Mouse (Mus musculus) erythroid progenitor cell, adult 5-6 weeks (primary cell): Measurements from ENCODE around the gene Cope. TPM values are rescaled to one million over a fixed set of nuclear protein-coding genes. Genes with fewer than 3 reads are reported as not detected.
A peak's percentile ranks its signal among the peaks of the same experiment; 100 is the strongest.

ENCODE experiments used
- ATAC-seq: replicated peaks from 2 replicates; pipeline ENCODE4 v1.8.0; 2016; ENCODE audit warnings: moderate number of reproducible peaks, mild to moderate bottlenecking, moderate TSS enrichment, inconsistent platforms; ENCODE audit not compliant: poor library complexity, low FRiP score, severe bottlenecking
- total RNA-seq, 2 experiments: library from RNA; stranded (forward) in 1 of 2; stranded (reverse) in 1 of 2; fragments of 150-400 nt in 1 of 2; fragments of 186-747, 209-891 nt in 1 of 2; gene quantifications; 2 replicates each; pipeline versions ENCODE4 v1.2.3 to v1.2.4; 2015 to 2017; ENCODE audit warnings: low replicate concordance in 2 of 2

Cope gene
- total RNA-seq, 2 experiments from 2014 or later, result 16.7 to 122 TPM

DNA sequence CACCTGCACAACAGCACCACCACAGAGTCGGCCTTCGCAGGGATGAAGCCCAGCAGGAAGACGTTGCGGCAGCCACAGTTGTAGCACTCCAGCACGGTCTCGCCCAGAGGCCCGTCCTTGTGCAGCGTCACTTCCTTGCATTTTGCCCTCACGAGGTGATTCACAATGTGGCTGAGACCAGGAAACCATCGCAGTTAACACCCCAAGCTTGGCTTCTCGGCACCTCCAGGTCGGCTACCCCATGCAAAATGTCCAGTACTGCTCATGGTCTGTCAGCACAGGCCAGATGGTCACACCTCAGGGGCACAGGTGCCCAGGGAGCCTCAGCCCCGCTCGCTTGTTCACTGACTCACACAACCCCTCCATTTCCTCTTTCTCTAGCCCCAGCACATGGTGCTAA, 39.7 kb downstream of the Cope start:
- ATAC-seq, result no peak

- ATAC-seq, result no peak
These were observed 40.8 kb downstream of the Cope start for GRCm38 (mm10) chr8:70343076-70343475.

DNA sequence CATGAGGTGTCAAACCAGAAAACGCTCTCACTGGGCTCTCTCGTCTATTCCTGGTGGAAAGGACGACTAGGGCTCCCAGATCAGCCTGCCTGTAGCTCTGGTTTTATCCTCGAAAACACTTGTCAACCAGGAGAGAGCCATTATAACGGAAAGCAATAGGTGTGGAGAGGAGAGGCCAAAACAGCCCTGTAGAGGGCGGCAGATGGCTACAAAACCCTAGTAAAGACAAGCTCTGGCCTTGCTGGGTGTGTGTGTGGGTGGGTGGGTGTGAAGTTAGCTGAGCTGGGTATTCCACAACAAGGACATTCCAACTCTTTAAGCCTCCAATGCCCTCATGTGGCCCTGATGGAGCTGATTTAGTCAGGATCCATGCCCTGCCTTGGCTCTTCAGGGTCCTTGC, 41.4 kb downstream of the Cope start:
- ATAC-seq, result peak; percentile 44

DNA sequence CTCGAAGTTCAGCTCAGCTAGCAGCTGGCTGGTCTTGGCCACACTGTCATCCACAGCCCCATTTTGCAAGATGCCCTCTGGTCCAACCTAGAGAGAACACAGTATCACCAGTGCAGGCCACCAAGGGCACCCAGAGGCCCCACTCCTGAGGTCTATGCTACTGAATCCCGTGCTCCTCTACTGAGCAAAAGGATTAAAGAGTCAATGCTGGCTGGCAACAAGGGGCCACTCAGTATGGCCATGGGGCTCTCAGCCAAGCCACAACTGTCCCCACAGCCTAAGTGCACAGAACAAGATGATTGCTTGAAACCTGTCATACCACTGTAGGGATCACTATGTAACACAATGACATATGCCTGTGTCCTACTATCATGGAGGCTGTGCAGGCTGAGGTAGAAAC, 42.0 kb downstream of the Cope start:
- ATAC-seq, result no peak

DNA sequence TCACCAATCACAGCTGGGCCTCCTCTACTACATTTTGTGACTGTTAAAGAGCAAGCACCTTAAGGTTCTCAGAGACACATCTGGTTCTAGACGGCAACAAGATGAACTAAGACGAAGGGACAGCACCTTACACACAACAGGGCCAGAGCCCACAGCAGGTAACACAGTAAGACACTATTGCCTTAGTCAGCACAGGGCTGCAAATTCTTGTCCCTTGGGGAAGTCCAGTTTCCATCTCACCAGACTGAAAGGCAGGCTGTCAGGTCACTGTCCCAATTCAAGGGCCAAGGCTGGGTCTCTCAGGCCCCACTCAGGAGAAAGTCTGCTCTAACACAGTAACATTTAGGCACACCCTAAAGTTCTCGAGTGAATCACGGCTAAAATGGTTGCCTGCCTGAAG, 45.1 kb downstream of the Cope start:
- no peak for ATAC-seq

- no peak for ATAC-seq
These were observed 45.6 kb downstream of the Cope start for GRCm38 (mm10) chr8:70347860-70348420.

GRCm38 (mm10) chr8:70351035-70351999, 49.0 kb downstream of the Cope start:
- ATAC-seq, result no peak; the same call in 1 of the 2 replicates

- no peak for ATAC-seq
These were observed 49.7 kb downstream of the Cope start for GRCm38 (mm10) chr8:70352000-70352384.

GRCm38 (mm10) chr8:70352657-70353151, 50.4 kb downstream of the Cope start:
- ATAC-seq, result peak; percentile 18; the same call in 1 of the 2 replicates

GRCm38 (mm10) chr8:70353194-70353817, 51.0 kb downstream of the Cope start, which contains the start of gene Upf1:
Upf1 (minus strand) TSS chr8:70353278.
- peak; percentile 81 for ATAC-seq

DNA sequence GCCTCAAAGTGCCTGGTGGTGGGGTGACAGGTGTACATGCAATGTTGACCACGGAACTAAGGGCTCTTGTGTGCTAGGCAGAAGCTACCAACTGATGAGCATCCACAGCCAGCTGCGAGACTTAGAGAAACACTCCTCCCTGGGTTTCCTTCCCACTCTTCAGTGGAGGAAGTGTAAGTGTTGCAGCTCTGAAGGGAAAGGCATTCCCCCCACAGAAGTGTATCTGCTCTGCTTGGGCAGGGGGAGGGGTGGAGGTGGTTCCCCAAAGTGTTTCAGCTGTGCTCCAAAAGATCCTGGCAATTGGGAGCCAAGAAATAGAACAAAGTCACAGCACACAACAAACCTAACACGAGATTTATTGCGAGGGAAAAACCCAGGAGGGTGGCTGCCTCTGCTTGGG, 51.7 kb downstream of the Cope start:
- ATAC-seq, result no peak

GRCm38 (mm10) chr8:70356111-70356510, 53.8 kb downstream of the Cope start:
- ATAC-seq, result peak; percentile 50

GRCm38 (mm10) chr8:70359411-70359810, 57.1 kb downstream of the Cope start:
- no peak for ATAC-seq

GRCm38 (mm10) chr8:70360769-70361168, 58.5 kb downstream of the Cope start:
- peak; percentile 60; the same call in 1 of the 2 replicates for ATAC-seq

GRCm38 (mm10) chr8:70361484-70362032, 59.2 kb downstream of the Cope start:
- ATAC-seq, result no peak

Other genes with a start within 250 kb of the Cope start
- 1.3 TPM in 1 of 2 replicates, not detected in the other for gene Tm6sf2, start 229.6 kb upstream of the Cope start, total RNA-seq (2015; ENCODE audit: low replicate concordance)
- not detected in 2 replicates for gene Tm6sf2, start 229.6 kb upstream of the Cope start, total RNA-seq (2017; ENCODE audit: low replicate concordance)
- gene Hapln4, start 219.1 kb upstream of the Cope start, total RNA-seq (2015; ENCODE audit: low replicate concordance), result not detected in 2 replicates
- gene Hapln4, start 219.1 kb upstream of the Cope start, total RNA-seq (2017; ENCODE audit: low replicate concordance), result not detected in 2 replicates
- gene Ncan, start 181.6 kb upstream of the Cope start, total RNA-seq (2015; ENCODE audit: low replicate concordance), result not detected in 2 replicates
- gene Ncan, start 181.6 kb upstream of the Cope start, total RNA-seq (2017; ENCODE audit: low replicate concordance), result not detected in 2 replicates
- 8.3 TPM in 1 of 2 replicates, not detected in the other for gene Nr2c2ap, start 171.2 kb upstream of the Cope start, total RNA-seq (2015; ENCODE audit: low replicate concordance)
- gene Nr2c2ap, start 171.2 kb upstream of the Cope start, total RNA-seq (2017; ENCODE audit: low replicate concordance), result 2.3 TPM in 1 of 2 replicates, not detected in the other
- 5.8 and 16.3 TPM in 2 replicates for gene Rfxank, start 163.4 kb upstream of the Cope start, total RNA-seq (2015; ENCODE audit: low replicate concordance)
- gene Rfxank, start 163.4 kb upstream of the Cope start, total RNA-seq (2017; ENCODE audit: low replicate concordance), result 2.3 and 4.9 TPM in 2 replicates
- gene Borcs8, start 163.0 kb upstream of the Cope start, total RNA-seq (2015; ENCODE audit: low replicate concordance), result 18.7 and 20.5 TPM in 2 replicates
- gene Borcs8, start 163.0 kb upstream of the Cope start, total RNA-seq (2017; ENCODE audit: low replicate concordance), result 17.3 and 24.7 TPM in 2 replicates
- gene Mef2b, start 162.8 kb upstream of the Cope start, total RNA-seq (2015; ENCODE audit: low replicate concordance), result not detected in 2 replicates
- gene Mef2b, start 162.8 kb upstream of the Cope start, total RNA-seq (2017; ENCODE audit: low replicate concordance), result not detected in 2 replicates
- 2.9 and 14.1 TPM in 2 replicates for gene Tmem161a, start 130.2 kb upstream of the Cope start, total RNA-seq (2015; ENCODE audit: low replicate concordance)
- gene Tmem161a, start 130.2 kb upstream of the Cope start, total RNA-seq (2017; ENCODE audit: low replicate concordance), result 4.9 and 6.5 TPM in 2 replicates
- gene Slc25a42, start 90.2 kb upstream of the Cope start, total RNA-seq (2015; ENCODE audit: low replicate concordance), result 30.6 and 35.3 TPM in 2 replicates
- 16.2 and 24.4 TPM in 2 replicates for gene Slc25a42, start 90.2 kb upstream of the Cope start, total RNA-seq (2017; ENCODE audit: low replicate concordance)
- gene Sugp2, start 68.3 kb upstream of the Cope start, total RNA-seq (2015; ENCODE audit: low replicate concordance), result 36.8 and 49.0 TPM in 2 replicates
- 51.5 and 60.7 TPM in 2 replicates for gene Sugp2, start 68.3 kb upstream of the Cope start, total RNA-seq (2017; ENCODE audit: low replicate concordance)
- gene Armc6, start 68.1 kb upstream of the Cope start, total RNA-seq (2015; ENCODE audit: low replicate concordance), result 15.1 and 26.4 TPM in 2 replicates
- 5.1 TPM in 1 of 2 replicates, not detected in the other for gene Armc6, start 68.1 kb upstream of the Cope start, total RNA-seq (2017; ENCODE audit: low replicate concordance)
- 1.3 TPM in 1 of 2 replicates, not detected in the other for gene Homer3, start 19.7 kb upstream of the Cope start, total RNA-seq (2015; ENCODE audit: low replicate concordance)
- gene Homer3, start 19.7 kb upstream of the Cope start, total RNA-seq (2017; ENCODE audit: low replicate concordance), result not detected in 2 replicates
- gene Ddx49, start within 50 bp of the Cope start, total RNA-seq (2015; ENCODE audit: low replicate concordance), result 2.5 and 9.2 TPM in 2 replicates
- 12.5 and 30.4 TPM in 2 replicates for gene Ddx49, start within 50 bp of the Cope start, total RNA-seq (2017; ENCODE audit: low replicate concordance)
- gene Cers1, start 13.3 kb downstream of the Cope start, total RNA-seq (2015; ENCODE audit: low replicate concordance), result not detected in 2 replicates
- gene Cers1, start 13.3 kb downstream of the Cope start, total RNA-seq (2017; ENCODE audit: low replicate concordance), result not detected in 2 replicates
- not detected in 2 replicates for gene Gdf1, start 27.3 kb downstream of the Cope start, total RNA-seq (2015; ENCODE audit: low replicate concordance)
- gene Gdf1, start 27.3 kb downstream of the Cope start, total RNA-seq (2017; ENCODE audit: low replicate concordance), result not detected in 2 replicates
- gene Upf1, start 50.8 kb downstream of the Cope start, total RNA-seq (2015; ENCODE audit: low replicate concordance), result 18.4 and 20.2 TPM in 2 replicates
- 32.5 and 43.9 TPM in 2 replicates for gene Upf1, start 50.8 kb downstream of the Cope start, total RNA-seq (2017; ENCODE audit: low replicate concordance)
- not detected in 2 replicates for gene Comp, start 71.0 kb downstream of the Cope start, total RNA-seq (2015; ENCODE audit: low replicate concordance)
- gene Comp, start 71.0 kb downstream of the Cope start, total RNA-seq (2017; ENCODE audit: low replicate concordance), result 0.39 TPM in 1 of 2 replicates, not detected in the other
- gene Crtc1, start 137.1 kb downstream of the Cope start, total RNA-seq (2015; ENCODE audit: low replicate concordance), result 3.8 and 8.6 TPM in 2 replicates
- 0.64 and 2.3 TPM in 2 replicates for gene Crtc1, start 137.1 kb downstream of the Cope start, total RNA-seq (2017; ENCODE audit: low replicate concordance)
- gene Klhl26, start 174.4 kb downstream of the Cope start, total RNA-seq (2015; ENCODE audit: low replicate concordance), result 5.0 and 10.1 TPM in 2 replicates
- gene Klhl26, start 174.4 kb downstream of the Cope start, total RNA-seq (2017; ENCODE audit: low replicate concordance), result 4.0 and 5.1 TPM in 2 replicates
- gene Tmem59l, start 184.8 kb downstream of the Cope start, total RNA-seq (2015; ENCODE audit: low replicate concordance), result 3.2 TPM in 1 of 2 replicates, not detected in the other
- gene Tmem59l, start 184.8 kb downstream of the Cope start, total RNA-seq (2017; ENCODE audit: low replicate concordance), result not detected in 2 replicates
- not detected in 2 replicates for gene Crlf1, start 190.6 kb downstream of the Cope start, total RNA-seq (2015; ENCODE audit: low replicate concordance)
- 1.4 TPM in 1 of 2 replicates, not detected in the other for gene Crlf1, start 190.6 kb downstream of the Cope start, total RNA-seq (2017; ENCODE audit: low replicate concordance)
- 22.3 TPM in 1 of 2 replicates, not detected in the other for gene Rex1bd, start 204.2 kb downstream of the Cope start, total RNA-seq (2015; ENCODE audit: low replicate concordance)
- 17.8 and 19.6 TPM in 2 replicates for gene Rex1bd, start 204.2 kb downstream of the Cope start, total RNA-seq (2017; ENCODE audit: low replicate concordance)
- 1,194 and 1,251 TPM in 2 replicates for gene Uba52, start 208.3 kb downstream of the Cope start, total RNA-seq (2015; ENCODE audit: low replicate concordance)
- gene Uba52, start 208.3 kb downstream of the Cope start, total RNA-seq (2017; ENCODE audit: low replicate concordance), result 418 and 1,480 TPM in 2 replicates
- 28.9 and 45.8 TPM in 2 replicates for gene Fkbp8, start 225.2 kb downstream of the Cope start, total RNA-seq (2015; ENCODE audit: low replicate concordance)
- gene Fkbp8, start 225.2 kb downstream of the Cope start, total RNA-seq (2017; ENCODE audit: low replicate concordance), result 74.7 and 94.6 TPM in 2 replicates
- 27.8 and 34.4 TPM in 2 replicates for gene Kxd1, start 225.4 kb downstream of the Cope start, total RNA-seq (2015; ENCODE audit: low replicate concordance)
- 11.8 and 14.4 TPM in 2 replicates for gene Kxd1, start 225.4 kb downstream of the Cope start, total RNA-seq (2017; ENCODE audit: low replicate concordance)
- gene Ell, start 236.9 kb downstream of the Cope start, total RNA-seq (2015; ENCODE audit: low replicate concordance), result 10.5 and 22.3 TPM in 2 replicates
- gene Ell, start 236.9 kb downstream of the Cope start, total RNA-seq (2017; ENCODE audit: low replicate concordance), result 2.8 and 15.5 TPM in 2 replicates